Mouse (Mus musculus): Measurements from ENCODE around the gene Tmem238. TPM values are rescaled to one million over a fixed set of nuclear protein-coding genes. Genes with fewer than 3 reads are reported as not detected.

Tmem238 gene
- total RNA-seq, 2 experiments from 2014 or later, result 0.17 to 7.5 TPM

DNA sequence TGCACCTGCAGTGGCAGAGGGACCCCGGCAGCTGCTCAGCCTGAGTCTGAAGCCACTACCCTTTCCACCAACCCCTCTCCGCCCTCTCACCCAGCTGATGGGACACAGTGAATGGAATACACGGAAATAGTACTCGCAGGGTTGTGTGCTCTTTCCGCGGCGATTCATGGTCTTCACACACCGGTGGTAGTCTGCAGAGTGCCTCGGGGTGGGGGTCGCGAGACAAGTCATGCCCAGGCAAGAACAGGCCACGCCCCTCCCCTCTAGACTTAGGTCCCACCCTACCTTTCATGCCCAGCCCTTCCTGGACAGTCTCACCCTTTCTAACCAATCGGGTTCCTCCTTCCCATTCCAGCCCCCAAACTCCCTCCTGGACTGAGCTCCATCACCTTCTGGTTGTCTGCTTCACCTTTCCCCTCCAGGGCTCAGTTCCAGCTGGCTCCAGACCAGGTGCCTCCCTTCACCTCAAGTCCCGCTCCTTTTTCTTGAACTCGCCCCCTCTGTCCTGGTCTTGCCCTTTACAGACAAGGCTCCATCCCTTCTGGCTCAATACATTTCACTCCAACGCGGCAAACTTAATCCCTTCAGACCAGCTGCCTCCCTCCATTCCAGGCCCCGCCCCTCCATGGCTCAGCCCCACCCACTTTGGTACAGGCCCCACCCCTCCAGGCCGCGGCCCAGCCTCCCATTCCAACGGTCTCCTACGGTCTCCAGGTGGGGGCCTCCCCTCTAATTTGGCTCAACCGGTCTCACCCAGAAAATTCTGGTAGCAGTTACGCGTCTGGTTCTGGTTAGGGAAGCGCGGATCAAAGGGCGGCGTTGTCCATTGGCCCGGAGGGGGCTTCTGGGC, 37.3 kb downstream of the Tmem238 start:
- peak; percentile 67 for ATAC-seq (replicated peaks; ENCODE audit: low FRiP score, poor library complexity, severe bottlenecking)

DNA sequence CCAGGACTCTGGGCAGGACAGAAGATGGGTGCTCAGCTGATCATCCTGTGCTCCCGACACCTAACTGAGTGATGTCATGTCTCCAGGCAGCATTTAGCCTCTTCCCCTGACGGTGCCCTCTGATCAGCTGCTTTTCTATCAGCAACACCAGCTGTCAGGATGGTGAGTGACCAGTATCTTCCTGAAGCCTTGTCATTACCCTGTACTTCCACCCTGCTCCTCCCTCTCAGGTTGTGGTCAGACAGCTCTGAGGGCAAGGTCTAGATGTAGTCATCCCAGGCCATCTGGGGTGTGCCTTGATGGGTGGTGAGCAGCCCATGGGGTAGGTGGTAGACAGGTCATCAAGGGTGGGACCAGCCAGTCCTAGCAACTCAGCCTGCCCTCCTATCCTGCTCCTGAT, 40.3 kb downstream of the Tmem238 start:
- peak; percentile 60 for ATAC-seq (replicated peaks; ENCODE audit: low FRiP score, poor library complexity, severe bottlenecking)

DNA sequence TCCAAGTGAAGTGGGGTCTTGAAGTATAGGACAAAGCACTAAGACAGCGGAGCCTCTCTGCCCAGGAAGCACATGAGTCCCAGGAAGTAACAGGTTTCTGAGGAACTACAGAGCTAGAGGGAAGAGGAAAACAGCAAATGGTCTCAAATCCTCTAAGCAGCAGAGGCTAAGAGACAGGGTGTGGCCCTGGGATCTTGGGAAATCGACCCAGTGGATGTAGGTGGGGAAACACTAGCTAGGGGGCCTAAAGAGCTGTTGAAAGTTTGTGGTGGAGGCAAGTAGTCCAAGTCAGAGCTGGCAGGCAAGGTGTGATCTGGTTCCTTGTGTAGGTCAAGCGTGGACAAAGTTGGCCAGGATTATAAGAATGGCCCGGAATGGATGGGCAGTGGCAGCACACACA, 41.1 kb downstream of the Tmem238 start:
- ATAC-seq (replicated peaks; ENCODE audit: low FRiP score, poor library complexity, severe bottlenecking), result no peak

DNA sequence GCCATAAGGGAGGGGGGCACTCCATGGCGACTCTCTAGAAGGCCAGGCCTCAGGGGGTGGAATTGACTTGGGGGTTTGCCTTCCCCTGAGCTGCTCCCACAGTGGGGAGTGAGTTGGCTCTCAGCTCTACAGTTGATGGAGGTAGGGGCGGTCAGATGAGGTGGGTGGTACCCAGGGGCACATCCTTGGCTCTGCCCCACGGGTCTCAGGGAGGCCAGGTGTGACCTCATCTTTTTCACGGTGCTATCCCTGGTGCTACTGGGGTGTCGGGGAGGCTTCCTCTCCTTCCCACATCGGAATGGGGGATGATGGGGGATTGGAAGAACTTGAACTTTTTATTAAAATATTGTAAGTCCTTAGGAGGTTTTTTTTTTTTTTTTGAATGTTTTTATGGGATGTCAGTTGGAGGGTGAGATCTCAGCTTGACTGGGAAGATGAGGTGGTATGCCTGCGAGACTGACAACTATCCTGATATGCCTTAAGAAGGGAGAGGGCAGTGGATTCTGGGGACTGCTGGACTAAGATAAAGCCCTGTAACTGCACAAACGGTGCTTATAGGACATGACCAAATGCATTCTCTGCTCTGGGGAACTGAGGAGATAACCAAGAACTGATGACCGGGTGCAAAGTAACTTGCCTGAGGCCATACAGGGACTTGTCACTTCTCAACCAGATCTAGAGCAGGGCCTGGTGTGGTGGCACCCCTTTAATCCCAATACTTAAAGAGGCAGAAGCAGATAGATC, 42.1 kb downstream of the Tmem238 start:
- peak; percentile 48 for ATAC-seq (replicated peaks; ENCODE audit: low FRiP score, poor library complexity, severe bottlenecking)

DNA sequence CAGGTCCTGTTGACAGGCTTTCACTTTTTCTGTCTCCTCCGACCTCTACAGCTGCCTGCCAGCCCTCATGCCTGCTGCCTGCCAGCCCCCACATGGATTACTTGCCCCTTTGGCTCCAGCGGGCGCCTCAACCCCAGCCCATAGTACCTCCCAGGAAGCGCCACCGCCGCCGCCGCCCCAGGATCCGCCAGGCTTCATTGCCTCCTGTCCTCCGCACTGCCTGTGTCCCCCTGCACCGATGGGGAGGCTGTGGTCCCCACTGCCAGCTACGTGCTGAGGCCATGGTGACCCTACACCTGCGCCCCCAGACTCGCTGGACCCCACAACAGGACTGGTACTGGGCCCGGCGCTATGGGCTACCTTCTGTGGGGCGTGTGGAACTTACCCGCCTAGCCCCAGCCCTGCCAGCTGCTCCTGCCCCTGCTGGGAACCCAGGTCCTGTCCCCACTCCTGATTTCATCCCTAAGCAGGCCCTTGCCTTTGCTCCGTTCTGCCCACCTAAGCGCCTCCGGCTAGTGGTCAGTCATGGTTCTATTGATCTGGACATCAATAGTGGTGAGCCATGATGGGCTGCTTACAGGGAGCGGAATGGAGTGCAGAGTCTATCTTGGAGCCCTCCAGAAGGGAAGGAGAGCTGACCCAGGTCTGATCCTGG, 43.0 kb downstream of the Tmem238 start:
- ATAC-seq (replicated peaks; ENCODE audit: low FRiP score, poor library complexity, severe bottlenecking), result no peak

DNA sequence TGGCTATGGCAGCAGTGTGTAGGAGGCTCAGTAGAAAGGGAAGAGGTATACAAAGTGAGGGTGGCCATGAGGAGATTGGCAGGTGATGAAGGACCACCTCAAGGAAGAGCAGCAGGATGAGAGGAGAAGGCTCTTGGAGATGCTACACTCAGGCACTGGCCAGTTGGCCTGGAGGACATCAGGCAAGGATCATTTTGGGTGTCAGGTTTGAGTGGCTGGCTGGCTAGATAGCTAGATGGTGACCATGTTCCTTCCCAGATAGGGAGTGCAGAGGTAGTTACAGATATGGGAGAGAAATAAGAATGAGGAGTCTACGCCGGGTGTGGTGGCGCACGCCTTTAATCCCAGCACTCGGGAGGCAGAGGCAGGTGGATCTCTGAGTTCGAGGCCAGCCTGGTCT, 44.6 kb downstream of the Tmem238 start:
- ATAC-seq (replicated peaks; ENCODE audit: low FRiP score, poor library complexity, severe bottlenecking), result no peak

DNA sequence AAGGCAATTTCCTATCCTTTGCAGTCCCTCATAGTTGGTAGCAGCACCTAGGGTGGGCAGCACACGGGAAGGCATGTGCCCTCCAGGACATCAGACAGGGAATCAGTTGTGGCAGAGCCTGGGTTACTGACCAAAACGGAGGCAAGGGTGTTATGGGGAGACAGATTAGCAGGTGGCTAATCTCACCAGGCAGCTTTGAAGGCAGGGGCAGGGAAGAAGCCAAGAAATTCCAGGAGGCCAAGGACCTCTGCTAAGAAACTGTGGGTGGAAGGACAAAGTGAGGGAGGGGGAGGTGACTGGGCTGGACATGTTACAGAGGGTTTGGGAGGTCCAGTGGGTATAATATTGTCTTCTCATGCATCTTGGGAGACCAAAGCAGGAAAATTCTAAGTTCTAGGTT, 46.1 kb downstream of the Tmem238 start:
- ATAC-seq (replicated peaks; ENCODE audit: low FRiP score, poor library complexity, severe bottlenecking), result no peak

DNA sequence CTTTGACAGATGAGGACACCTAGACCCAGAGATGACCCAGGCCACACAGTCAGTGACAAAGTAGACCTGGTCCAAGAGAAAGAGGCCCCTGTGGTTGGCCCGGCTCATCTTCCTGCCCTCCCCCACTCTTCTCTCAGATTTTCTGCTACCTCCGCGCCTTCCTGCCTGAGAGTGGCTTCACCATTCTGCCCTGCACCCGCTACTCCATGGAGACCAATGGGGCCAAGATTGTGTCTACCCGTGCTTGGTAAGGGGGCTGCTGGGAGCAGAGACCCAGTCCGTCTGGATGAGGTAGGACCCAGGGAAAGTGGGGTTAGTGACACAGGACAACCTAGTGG, 47.0 kb downstream of the Tmem238 start:
- no peak for ATAC-seq (replicated peaks; ENCODE audit: low FRiP score, poor library complexity, severe bottlenecking)

DNA sequence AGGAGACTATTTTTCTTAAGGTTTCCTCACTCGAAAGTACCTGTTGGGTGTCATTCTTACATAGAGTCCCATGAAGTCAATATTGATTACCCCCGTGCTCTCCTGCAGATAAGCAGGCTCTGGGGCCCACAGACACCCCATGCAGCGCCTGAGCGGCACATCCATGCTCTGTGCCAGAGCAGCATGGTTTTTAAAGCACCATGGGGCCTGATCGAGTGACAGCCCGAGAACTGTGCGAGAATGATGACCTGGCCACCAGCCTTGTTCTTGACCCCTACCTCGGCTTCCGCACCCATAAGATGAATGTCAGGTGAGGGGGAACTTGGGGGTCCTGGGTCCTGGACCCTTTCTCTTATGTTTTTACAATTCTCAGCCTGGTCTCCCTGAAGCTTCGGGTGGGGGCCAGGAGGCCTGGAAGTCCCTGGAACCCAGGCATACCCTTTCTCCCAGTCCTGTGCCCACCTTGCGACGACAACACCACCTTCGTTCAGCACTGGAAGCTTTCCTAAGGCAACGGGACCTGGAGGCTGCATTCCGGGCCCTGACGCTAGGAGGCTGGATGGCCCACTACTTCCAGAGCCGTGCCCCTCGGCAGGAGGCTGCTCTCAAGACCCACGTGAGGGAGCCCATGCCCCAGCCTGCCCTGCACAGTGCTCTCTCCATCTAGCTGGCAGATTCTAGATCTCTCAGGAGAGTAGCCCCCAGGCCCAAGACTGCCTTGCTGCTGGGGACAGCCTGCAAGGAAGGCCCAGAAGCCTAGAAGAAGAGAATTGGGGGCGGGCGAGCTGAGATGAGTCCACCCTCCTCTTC, 47.6 kb downstream of the Tmem238 start:
- no peak for ATAC-seq (replicated peaks; ENCODE audit: low FRiP score, poor library complexity, severe bottlenecking)

DNA sequence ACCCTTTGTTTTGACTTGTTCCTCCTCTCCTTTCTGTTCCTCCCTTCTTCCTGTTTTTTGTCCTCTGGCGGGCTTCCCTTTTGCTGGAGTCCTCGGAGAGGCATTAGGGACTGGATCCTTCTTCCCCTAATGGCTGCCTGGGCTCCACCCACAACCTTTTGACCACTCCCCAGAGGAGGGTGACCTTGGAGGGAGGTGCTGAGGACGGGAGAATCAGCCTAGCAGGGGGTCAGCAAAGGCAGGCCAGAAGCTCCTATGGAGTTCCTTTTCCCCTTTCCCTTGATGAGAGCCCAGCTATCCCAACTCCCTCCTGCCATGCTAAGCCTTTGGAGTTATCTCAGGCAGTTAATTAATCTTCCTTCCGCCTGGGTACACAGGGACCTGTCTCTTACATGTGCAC, 48.3 kb downstream of the Tmem238 start:
- peak; percentile 72 for ATAC-seq (replicated peaks; ENCODE audit: low FRiP score, poor library complexity, severe bottlenecking)

DNA sequence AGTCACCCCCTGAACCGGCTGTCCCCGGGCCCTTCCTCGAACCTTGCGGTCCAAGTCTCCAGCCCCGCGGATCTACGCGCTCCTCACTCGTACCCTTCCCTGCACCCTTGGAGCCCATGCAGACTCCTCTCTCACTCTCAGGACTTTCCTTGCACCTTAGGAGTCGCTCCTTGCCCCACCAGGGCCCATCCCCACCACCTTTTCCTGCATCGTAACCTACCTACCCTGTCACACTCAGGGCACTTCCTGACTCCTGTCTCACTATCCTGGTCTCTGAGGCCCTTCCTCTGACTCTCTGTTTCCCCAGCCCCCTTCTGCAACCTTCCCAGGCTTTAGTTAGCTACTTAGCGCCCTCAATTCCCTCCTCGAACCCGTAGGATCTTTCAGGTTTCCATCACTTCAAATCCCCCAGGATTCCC, 49.1 kb downstream of the Tmem238 start:
- ATAC-seq (replicated peaks; ENCODE audit: low FRiP score, poor library complexity, severe bottlenecking), result no peak

DNA sequence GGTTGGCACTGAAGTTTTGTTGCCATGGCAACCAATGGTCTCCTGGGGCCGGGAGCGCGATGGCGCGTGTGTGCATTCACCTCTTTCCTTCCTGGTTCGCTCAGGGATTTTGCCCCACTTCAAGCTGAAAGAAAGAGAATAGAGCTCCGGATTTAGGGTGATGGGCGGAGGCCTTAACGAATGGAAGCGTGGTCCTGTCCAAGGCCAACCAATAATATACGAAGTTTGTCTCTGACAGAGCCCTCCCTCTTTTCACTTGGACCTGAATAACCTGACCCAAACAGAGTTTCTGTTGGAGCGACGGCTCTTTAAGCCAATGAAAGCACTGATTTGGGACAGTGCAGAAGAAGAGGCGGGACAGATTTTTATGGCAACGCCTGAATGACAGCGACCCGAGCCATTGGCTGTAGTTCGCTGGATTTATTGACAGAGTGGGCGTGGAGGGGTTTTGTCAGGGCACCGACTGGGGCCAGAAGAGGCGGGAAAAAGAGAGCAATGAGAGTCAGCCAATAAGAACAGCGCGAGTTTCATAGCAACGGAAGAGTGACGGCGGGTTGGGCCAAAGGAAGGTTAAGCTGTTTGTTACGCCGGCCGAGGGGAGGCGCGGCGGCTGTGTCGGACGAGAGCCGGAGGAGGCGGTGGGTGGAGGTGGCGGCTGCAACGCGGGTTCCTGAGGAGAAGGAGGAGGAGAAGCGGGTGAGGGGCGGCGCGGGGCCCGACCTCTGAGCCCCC, 49.7 kb downstream of the Tmem238 start, which contains the start of gene Kmt5c:
Gene Kmt5c, plus strand, starts transcription at position 572 of the 732 bp plus-strand sequence.
- peak; percentile 83 for ATAC-seq (replicated peaks; ENCODE audit: low FRiP score, poor library complexity, severe bottlenecking)

DNA sequence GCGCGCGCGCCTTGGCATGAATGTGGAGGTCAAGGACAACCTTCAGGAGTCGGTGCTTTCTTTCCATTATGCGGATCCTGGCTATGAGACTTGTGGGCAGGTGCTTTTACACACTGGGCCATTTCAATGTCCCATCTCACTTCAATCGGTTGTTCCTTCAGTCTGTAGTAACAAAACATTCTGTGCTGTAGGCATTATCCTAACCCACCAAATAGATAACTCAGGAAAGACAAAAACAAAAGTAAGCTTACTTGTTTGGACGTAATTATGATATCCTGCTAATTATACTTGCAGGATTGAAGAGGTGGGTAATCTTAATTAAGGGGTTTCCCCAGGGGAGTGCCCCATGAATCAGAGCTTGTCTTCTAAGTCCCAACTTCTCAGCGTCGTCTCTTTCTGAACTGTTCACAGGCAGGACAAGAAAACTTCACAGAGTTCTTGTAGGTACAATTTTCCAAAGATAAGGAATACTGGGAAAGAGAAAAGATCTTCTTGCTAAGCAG, 50.4 kb downstream of the Tmem238 start:
- ATAC-seq (replicated peaks; ENCODE audit: low FRiP score, poor library complexity, severe bottlenecking), result no peak

Other genes starting within 250 kb of the Tmem238 start
Only the 30 nearest of the 31 such genes appear.
- gene Syt5, start 242.1 kb downstream of the Tmem238 start, total RNA-seq (2015; ENCODE audit: low replicate concordance), result 1.7 TPM in 1 of 2 replicates, not detected in the other
- not detected in 2 replicates for gene Syt5, start 242.1 kb downstream of the Tmem238 start, total RNA-seq (2017; ENCODE audit: low replicate concordance)
- 0.96 TPM in 1 of 2 replicates, not detected in the other for gene Ptprh, start 185.6 kb downstream of the Tmem238 start, total RNA-seq (2015; ENCODE audit: low replicate concordance)
- 1.4 and 1.7 TPM in 2 replicates for gene Ptprh, start 185.6 kb downstream of the Tmem238 start, total RNA-seq (2017; ENCODE audit: low replicate concordance)
- 37.3 and 72.3 TPM in 2 replicates for gene Tmem86b, start 158.2 kb downstream of the Tmem238 start, total RNA-seq (2015; ENCODE audit: low replicate concordance)
- gene Tmem86b, start 158.2 kb downstream of the Tmem238 start, total RNA-seq (2017; ENCODE audit: low replicate concordance), result 53.4 and 88.6 TPM in 2 replicates
- 31.6 and 45.3 TPM in 2 replicates for gene Ppp6r1, start 130.6 kb downstream of the Tmem238 start, total RNA-seq (2015; ENCODE audit: low replicate concordance)
- gene Ppp6r1, start 130.6 kb downstream of the Tmem238 start, total RNA-seq (2017; ENCODE audit: low replicate concordance), result 37.3 and 47.0 TPM in 2 replicates
- 5.0 and 8.3 TPM in 2 replicates for gene Hspbp1, start 104.6 kb downstream of the Tmem238 start, total RNA-seq (2015; ENCODE audit: low replicate concordance)
- gene Hspbp1, start 104.6 kb downstream of the Tmem238 start, total RNA-seq (2017; ENCODE audit: low replicate concordance), result 3.1 and 9.1 TPM in 2 replicates
- not detected in 2 replicates for gene Brsk1, start 99.1 kb downstream of the Tmem238 start, total RNA-seq (2015; ENCODE audit: low replicate concordance)
- gene Brsk1, start 99.1 kb downstream of the Tmem238 start, total RNA-seq (2017; ENCODE audit: low replicate concordance), result not detected in 2 replicates
- 1.7 and 6.7 TPM in 2 replicates for gene Tmem150b, start 64.4 kb downstream of the Tmem238 start, total RNA-seq (2015; ENCODE audit: low replicate concordance)
- 2.1 and 2.7 TPM in 2 replicates for gene Tmem150b, start 64.4 kb downstream of the Tmem238 start, total RNA-seq (2017; ENCODE audit: low replicate concordance)
- gene Kmt5c, start 49.5 kb downstream of the Tmem238 start, total RNA-seq (2015; ENCODE audit: low replicate concordance), result 11.3 and 15.9 TPM in 2 replicates
- 32.0 and 42.2 TPM in 2 replicates for gene Kmt5c, start 49.5 kb downstream of the Tmem238 start, total RNA-seq (2017; ENCODE audit: low replicate concordance)
- gene Cox6b2, start 36.6 kb downstream of the Tmem238 start, total RNA-seq (2015; ENCODE audit: low replicate concordance), result 33.2 and 44.4 TPM in 2 replicates
- 18.8 and 22.3 TPM in 2 replicates for gene Cox6b2, start 36.6 kb downstream of the Tmem238 start, total RNA-seq (2017; ENCODE audit: low replicate concordance)
- gene Fam71e2, start 18.4 kb downstream of the Tmem238 start, total RNA-seq (2015; ENCODE audit: low replicate concordance), result not detected in 2 replicates
- not detected in 2 replicates for gene Fam71e2, start 18.4 kb downstream of the Tmem238 start, total RNA-seq (2017; ENCODE audit: low replicate concordance)
- gene Il11, start 6.8 kb downstream of the Tmem238 start, total RNA-seq (2015; ENCODE audit: low replicate concordance), result not detected in 2 replicates
- not detected in 2 replicates for gene Il11, start 6.8 kb downstream of the Tmem238 start, total RNA-seq (2017; ENCODE audit: low replicate concordance)
- not detected in 2 replicates for gene Tmem190, start 6.7 kb downstream of the Tmem238 start, total RNA-seq (2015; ENCODE audit: low replicate concordance)
- gene Tmem190, start 6.7 kb downstream of the Tmem238 start, total RNA-seq (2017; ENCODE audit: low replicate concordance), result not detected in 2 replicates
- gene Rpl28, start 3.2 kb upstream of the Tmem238 start, total RNA-seq (2015; ENCODE audit: low replicate concordance), result 304 and 336 TPM in 2 replicates
- gene Rpl28, start 3.2 kb upstream of the Tmem238 start, total RNA-seq (2017; ENCODE audit: low replicate concordance), result 65.4 and 203 TPM in 2 replicates
- 167 and 232 TPM in 2 replicates for gene Ube2s, start 22.9 kb upstream of the Tmem238 start, total RNA-seq (2015; ENCODE audit: low replicate concordance)
- gene Ube2s, start 22.9 kb upstream of the Tmem238 start, total RNA-seq (2017; ENCODE audit: low replicate concordance), result 97.4 and 134 TPM in 2 replicates
- not detected in 2 replicates for gene Shisa7, start 55.0 kb upstream of the Tmem238 start, total RNA-seq (2015; ENCODE audit: low replicate concordance)
- not detected in 2 replicates for gene Shisa7, start 55.0 kb upstream of the Tmem238 start, total RNA-seq (2017; ENCODE audit: low replicate concordance)
- 2.3 and 3.3 TPM in 2 replicates for gene Isoc2b, start 80.6 kb upstream of the Tmem238 start, total RNA-seq (2015; ENCODE audit: low replicate concordance)
- gene Isoc2b, start 80.6 kb upstream of the Tmem238 start, total RNA-seq (2017; ENCODE audit: low replicate concordance), result 5.1 and 13.9 TPM in 2 replicates
- gene Isoc2a, start 87.5 kb upstream of the Tmem238 start, total RNA-seq (2015; ENCODE audit: low replicate concordance), result not detected in 2 replicates
- gene Isoc2a, start 87.5 kb upstream of the Tmem238 start, total RNA-seq (2017; ENCODE audit: low replicate concordance), result 2.4 and 3.2 TPM in 2 replicates
- gene Gm36210, start 116.9 kb upstream of the Tmem238 start, total RNA-seq (2015; ENCODE audit: low replicate concordance), result not detected in 2 replicates
- gene Gm36210, start 116.9 kb upstream of the Tmem238 start, total RNA-seq (2017; ENCODE audit: low replicate concordance), result not detected in 2 replicates
- gene Zfp628, start 125.6 kb upstream of the Tmem238 start, total RNA-seq (2015; ENCODE audit: low replicate concordance), result 1.7 and 2.3 TPM in 2 replicates
- gene Zfp628, start 125.6 kb upstream of the Tmem238 start, total RNA-seq (2017; ENCODE audit: low replicate concordance), result 1.5 and 2.0 TPM in 2 replicates
- gene Nat14, start 132.4 kb upstream of the Tmem238 start, total RNA-seq (2015; ENCODE audit: low replicate concordance), result 1.7 TPM in 1 of 2 replicates, not detected in the other
- 2.5 TPM in 1 of 2 replicates, not detected in the other for gene Nat14, start 132.4 kb upstream of the Tmem238 start, total RNA-seq (2017; ENCODE audit: low replicate concordance)
- not detected in 2 replicates for gene Ssc5d, start 136.1 kb upstream of the Tmem238 start, total RNA-seq (2015; ENCODE audit: low replicate concordance)
- gene Ssc5d, start 136.1 kb upstream of the Tmem238 start, total RNA-seq (2017; ENCODE audit: low replicate concordance), result 0.28 TPM in 1 of 2 replicates, not detected in the other
- gene Sbk2, start 174.8 kb upstream of the Tmem238 start, total RNA-seq (2015; ENCODE audit: low replicate concordance), result not detected in 2 replicates
- gene Sbk2, start 174.8 kb upstream of the Tmem238 start, total RNA-seq (2017; ENCODE audit: low replicate concordance), result not detected in 2 replicates
- gene Sbk3, start 181.5 kb upstream of the Tmem238 start, total RNA-seq (2015; ENCODE audit: low replicate concordance), result not detected in 2 replicates
- not detected in 2 replicates for gene Sbk3, start 181.5 kb upstream of the Tmem238 start, total RNA-seq (2017; ENCODE audit: low replicate concordance)
- gene Zfp579, start 206.5 kb upstream of the Tmem238 start, total RNA-seq (2015; ENCODE audit: low replicate concordance), result 1.3 TPM in 1 of 2 replicates, not detected in the other
- 0.84 and 1.4 TPM in 2 replicates for gene Zfp579, start 206.5 kb upstream of the Tmem238 start, total RNA-seq (2017; ENCODE audit: low replicate concordance)
- 4.6 and 10.2 TPM in 2 replicates for gene Zfp524, start 224.8 kb upstream of the Tmem238 start, total RNA-seq (2015; ENCODE audit: low replicate concordance)
- 4.6 and 7.8 TPM in 2 replicates for gene Zfp524, start 224.8 kb upstream of the Tmem238 start, total RNA-seq (2017; ENCODE audit: low replicate concordance)
- 6.7 and 9.2 TPM in 2 replicates for gene Fiz1, start 225.0 kb upstream of the Tmem238 start, total RNA-seq (2015; ENCODE audit: low replicate concordance)
- gene Fiz1, start 225.0 kb upstream of the Tmem238 start, total RNA-seq (2017; ENCODE audit: low replicate concordance), result 2.6 and 4.2 TPM in 2 replicates
- not detected in 2 replicates for gene Gm44973, start 225.8 kb upstream of the Tmem238 start, total RNA-seq (2015; ENCODE audit: low replicate concordance)
- gene Gm44973, start 225.8 kb upstream of the Tmem238 start, total RNA-seq (2017; ENCODE audit: low replicate concordance), result not detected in 2 replicates
- 2.3 and 3.1 TPM in 2 replicates for gene Zfp865, start 230.7 kb upstream of the Tmem238 start, total RNA-seq (2015; ENCODE audit: low replicate concordance)
- gene Zfp865, start 230.7 kb upstream of the Tmem238 start, total RNA-seq (2017; ENCODE audit: low replicate concordance), result 1.7 and 2.2 TPM in 2 replicates
- not detected in 2 replicates for gene Ccdc106, start 230.9 kb upstream of the Tmem238 start, total RNA-seq (2015; ENCODE audit: low replicate concordance)
- not detected in 2 replicates for gene Ccdc106, start 230.9 kb upstream of the Tmem238 start, total RNA-seq (2017; ENCODE audit: low replicate concordance)
- not detected in 2 replicates for gene 4632433K11Rik, start 244.5 kb upstream of the Tmem238 start, total RNA-seq (2015; ENCODE audit: low replicate concordance)
- gene 4632433K11Rik, start 244.5 kb upstream of the Tmem238 start, total RNA-seq (2017; ENCODE audit: low replicate concordance), result 0.60 TPM in 1 of 2 replicates, not detected in the other

Data from erythroblast, adult 5-6 weeks (primary cell).